Mouse (Mus musculus): ENCODE measurements around the gene Prdx6.

DNA sequence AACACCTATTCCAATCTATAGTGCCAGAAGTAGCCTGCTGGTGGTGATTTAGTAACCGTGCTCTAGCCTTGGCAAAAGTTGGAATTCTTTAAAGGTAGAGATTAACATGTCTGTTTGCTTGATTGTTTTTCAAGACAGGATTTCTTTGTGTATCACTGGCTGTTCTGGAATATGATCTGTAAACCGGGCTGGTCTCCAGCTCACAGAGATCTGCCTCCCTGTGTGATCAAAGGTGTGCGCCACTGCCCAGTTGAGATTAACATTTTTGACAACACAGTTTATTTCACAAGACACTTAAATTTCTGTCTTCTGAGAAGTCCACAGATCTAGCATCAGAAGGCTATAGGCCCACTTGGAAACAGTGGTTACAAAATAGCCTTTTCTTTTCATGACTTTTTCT lies 1.9 kb upstream of the Prdx6 start:
- TF ChIP-seq POLR2A (IDR thresholded peaks at IDR 0.05; ENCODE audit: extremely low read depth, insufficient read depth, low read length): no peak
- no peak for TF ChIP-seq CTCF (IDR thresholded peaks at IDR 0.05; ENCODE audit: extremely low read depth, insufficient read depth, low read length)
